Mouse (Mus musculus): ENCODE measurements around the gene Tlk2.

Gene Tlk2

DNA sequence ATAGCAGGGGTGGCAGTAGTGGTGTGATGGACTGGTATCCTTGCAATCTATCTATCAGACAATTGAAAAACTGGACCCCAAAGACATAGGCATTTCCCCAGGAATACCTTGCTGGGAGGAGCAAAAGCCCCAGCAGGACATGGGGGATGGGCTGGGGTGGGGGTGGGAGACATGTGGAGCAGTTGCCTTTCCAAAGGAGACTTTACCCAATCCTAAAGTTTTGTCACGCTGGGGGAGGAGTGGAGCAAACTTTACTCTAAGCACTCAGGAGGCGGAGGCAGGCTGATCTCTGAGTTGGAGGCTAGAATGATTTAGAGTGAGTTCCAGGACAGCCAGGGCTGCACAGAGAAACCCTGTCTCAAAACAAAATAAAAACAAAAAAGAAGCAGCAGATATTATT is 17.2 kb upstream of the Tlk2 start:
- no peak for DNase-seq (ENCODE audit: low spot score in 2 of 2)

- no peak for DNase-seq (ENCODE audit: low spot score in 2 of 2)
Measured at GRCm38 (mm10) chr11:105164516-105165510, 13.8 kb upstream of the Tlk2 start.

DNA sequence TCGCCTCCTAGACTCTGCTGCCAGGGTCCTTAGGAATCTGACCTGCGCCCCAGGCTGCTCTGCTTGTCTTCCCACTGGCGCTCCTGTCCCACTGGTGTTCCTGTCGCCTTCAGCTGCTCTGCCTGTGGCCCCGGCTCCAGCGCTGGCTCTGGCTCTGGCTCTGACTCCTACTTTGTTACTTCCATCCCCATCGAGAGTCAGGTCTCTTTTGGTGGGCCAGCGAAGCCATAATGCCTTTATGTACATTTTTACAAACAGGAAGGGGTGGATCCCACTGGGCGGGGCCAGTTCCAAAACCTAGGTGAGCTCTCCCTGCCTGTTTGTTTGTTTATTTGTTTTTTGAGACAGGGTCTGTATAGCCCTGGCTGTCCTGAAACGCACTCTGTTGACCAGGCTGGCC is 11.8 kb upstream of the Tlk2 start:
- no peak for DNase-seq (ENCODE audit: low spot score in 2 of 2)

DNA sequence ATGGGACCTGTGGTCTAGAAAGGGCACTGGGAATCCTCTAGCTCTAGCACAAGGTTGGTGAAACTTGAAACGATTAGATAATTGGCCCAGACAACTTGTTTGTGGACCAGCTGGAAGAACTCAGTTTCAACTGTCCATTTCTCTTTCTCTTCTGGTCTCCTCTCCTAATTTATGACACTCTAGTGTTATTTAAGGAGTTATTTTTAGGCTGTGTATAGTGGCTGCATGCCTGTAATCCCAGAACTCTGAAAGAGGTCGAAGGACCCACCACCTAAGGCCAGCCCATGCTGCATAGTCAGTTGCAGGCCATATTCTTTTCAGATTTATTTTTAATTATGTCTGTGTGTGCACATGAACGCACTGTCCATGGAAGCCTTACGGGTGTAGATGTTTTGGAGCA is 916 bp downstream of the Tlk2 start:
- no peak for DNase-seq (ENCODE audit: low spot score in 2 of 2)

DNA sequence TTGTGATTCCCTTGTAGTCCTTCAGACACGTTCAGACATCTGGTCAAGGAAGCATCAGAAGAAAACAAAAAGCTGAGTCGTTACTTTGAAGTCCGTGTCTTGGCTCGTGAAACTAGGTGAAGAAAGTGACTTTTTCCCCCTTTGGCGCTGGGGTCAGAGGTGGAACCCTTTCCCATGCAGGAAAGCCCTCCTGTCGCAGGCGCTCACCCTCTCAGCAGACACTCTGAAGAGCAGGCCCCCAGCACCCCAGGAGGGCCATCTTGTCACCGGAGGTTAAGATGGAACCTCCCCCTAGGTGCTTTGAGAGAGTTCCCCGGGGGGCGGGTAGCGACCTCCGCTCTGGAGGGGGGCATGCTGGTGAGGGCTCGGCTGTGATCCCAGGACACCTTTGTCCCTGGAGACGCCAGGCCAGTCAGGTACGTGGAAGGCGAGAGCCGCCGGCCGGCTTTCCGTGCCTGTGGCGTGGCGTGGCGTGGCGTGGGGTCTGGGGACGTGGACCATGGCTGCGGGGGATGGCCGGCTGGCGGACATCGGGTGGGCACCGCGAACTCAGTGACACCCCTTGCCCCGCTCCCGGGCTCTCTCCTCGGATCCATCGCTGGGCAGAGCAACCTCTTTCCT is 2.0 kb downstream of the Tlk2 start:
- DNase-seq (ENCODE audit: low spot score in 2 of 2), result peak; percentile 26 to 32

DNA sequence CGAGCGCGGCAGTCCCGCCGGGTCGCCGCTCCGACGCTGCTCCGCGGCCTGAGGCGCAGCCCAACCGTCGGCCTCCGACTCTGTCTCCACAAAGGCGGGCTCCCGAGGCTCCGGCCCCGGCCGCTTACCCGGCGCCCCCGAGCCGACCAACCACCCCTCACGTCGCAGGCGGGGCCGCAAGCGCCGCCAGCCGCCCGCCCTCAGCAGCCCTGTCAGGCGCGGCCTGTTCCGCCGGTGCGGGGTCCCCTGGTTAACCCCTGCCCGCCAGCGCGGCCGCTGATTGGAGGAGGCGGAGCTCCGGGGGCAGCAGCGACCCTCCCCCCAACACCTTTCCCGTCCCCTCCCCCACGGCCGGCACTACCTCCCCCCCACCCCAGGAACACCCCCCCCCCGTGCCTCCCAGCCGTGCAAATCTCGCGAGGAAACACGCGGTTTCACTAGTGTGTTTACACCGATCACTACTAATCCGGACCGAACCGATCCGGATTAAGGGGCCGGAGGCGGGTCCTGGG is 2.6 kb downstream of the Tlk2 start:
- DNase-seq (ENCODE audit: low spot score in 2 of 2), result peak; percentile 79 to 81

GRCm38 (mm10) chr11:105181689-105182460 is 3.3 kb downstream of the Tlk2 start:
- peak; percentile 17 to 44 for DNase-seq (ENCODE audit: low spot score in 2 of 2)

DNA sequence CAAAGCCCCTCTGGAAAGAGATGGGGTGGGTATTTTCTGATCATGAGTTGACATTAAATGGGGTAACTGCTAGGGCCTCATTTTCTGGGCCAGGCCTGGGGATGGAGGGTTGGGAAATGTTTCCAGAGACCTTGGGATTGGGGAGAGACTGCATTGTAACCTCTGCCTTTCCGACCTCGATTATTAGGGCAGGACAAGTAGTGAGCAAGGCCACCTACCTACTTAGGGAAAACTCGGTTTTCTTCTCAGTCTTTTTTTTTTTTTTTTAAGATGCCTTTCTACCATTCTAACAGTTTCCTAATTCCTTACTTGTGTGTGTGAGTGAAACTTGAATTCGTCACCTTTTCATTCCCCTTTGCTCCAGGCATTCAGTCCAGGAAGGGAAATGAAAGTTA is 3.9 kb downstream of the Tlk2 start:
- DNase-seq (ENCODE audit: low spot score in 2 of 2), result no peak

GRCm38 (mm10) chr11:105184678-105185077 is 6.1 kb downstream of the Tlk2 start:
- DNase-seq (ENCODE audit: low spot score in 2 of 2), result no peak

DNA sequence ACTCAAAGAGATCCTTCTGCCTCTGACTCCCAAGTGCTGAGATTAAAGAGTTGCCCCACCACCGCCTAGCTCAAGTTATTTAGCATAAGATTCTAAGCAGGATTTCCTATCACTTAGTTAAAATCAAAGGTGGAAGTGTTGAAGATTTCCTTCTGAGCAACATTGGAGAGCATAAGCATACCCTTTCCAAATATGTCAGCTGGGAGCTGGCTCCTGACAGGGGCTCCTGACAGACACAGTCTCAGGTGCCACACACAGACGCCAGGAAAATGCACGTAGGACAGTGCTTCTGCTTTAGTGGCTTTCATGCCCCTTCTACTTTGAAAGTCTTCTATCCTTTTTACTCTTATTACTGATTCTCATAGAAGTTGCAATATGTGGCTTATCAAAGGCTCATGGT is 13.6 kb downstream of the Tlk2 start:
- DNase-seq (ENCODE audit: low spot score in 2 of 2), result no peak

DNA sequence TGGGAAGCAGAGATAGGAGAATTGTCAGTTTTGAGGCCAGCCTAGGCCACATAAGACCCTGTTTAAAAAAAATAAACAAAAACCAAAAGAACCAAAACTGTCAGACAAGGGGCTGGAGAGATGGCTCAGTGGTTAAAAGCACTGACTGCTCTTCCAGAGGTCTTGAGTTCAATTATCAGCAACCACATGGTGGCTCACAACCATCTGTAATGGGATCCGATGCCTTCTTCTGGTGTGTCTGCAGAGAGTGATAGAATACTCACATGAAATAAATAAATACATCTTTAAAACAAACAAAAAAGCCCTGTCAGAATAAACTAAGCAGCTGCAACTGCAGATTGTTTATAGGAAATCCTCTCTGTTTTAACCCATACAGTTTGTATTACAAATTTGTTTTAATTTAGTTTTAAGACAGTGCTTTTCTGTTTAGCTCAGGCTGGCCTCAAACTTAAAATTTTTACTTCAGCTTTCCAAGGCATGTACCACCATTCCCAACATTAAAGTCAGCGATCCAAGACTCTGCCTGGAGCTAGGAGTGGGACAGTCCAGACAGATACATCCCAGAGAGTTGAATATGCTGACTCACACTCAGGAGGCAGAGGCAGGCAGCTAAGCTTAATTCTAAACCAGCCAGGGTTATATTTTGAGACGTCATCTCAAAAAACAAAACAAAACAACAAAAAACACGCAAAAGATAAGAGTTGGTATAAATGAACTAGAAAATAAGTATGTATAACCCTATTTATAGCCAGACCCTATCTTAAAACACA is 18.5 kb downstream of the Tlk2 start:
- no peak for DNase-seq (ENCODE audit: low spot score in 2 of 2)

GRCm38 (mm10) chr11:105202403-105202802 is 23.8 kb downstream of the Tlk2 start:
- DNase-seq (ENCODE audit: low spot score in 2 of 2), result peak; percentile 22 to 26

- no peak for DNase-seq (ENCODE audit: low spot score in 2 of 2)
Measured at GRCm38 (mm10) chr11:105210007-105210406, 31.4 kb downstream of the Tlk2 start.

DNA sequence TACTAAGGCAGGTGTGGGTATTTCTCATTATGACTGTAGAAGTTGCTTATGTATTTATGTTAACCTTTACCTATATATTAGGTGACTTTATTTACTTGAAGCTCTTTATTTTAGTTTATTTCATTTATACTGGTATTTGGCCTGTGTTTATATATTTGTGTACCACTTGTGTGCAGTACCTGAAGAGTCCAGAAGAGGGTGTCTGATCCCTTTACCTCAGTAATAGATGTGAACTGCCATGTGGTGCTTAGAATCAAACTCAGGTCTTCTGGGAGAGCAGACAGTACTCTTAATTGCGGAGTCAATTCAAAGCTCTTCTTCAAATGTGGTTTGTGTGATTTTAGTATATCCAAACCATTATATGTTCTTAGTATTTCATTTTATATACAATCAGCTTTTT is 35.6 kb downstream of the Tlk2 start:
- DNase-seq (ENCODE audit: low spot score in 2 of 2), result no peak

DNA sequence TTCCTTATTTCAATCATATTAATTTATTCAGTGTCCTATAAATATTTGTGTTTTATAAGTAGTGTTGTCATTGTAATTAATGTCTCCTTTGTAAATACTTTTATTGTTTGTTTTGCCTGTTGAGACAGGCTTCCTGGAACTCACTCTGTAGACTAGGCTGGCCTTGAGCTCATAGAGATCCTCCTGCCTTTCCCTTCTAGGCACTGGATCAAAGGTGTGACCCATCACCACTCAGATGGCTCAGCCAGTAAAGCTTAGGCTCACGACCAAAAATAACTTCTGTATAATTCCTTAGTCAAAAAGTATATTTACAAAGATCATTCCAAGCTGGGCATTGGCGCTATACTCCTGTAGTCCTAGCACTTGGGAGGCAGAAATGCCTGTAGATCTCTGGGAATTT is 39.2 kb downstream of the Tlk2 start:
- no peak for DNase-seq (ENCODE audit: low spot score in 2 of 2)

GRCm38 (mm10) chr11:105234501-105234900 is 55.9 kb downstream of the Tlk2 start:
- DNase-seq (ENCODE audit: low spot score in 2 of 2), result no peak

DNA sequence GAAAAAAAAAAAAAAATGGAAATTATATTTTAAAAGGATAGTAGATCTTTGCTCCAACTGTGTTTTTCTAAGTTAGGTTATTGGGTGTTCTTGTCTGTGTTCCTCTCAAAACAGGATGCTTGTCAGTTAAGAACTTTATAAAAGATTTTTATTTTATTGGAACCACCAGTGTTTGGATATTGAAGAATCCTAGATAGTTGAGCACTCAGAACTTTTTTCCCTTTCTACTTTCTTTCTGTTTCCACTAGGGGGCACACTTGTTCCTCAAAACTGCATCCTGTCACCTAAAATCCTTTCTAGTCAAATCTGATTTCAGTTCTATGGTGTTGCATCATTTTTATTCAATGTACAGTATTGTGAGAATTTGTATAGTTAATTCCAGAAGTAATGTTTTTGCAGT is 62.4 kb downstream of the Tlk2 start:
- DNase-seq (ENCODE audit: low spot score in 2 of 2), result no peak

DNA sequence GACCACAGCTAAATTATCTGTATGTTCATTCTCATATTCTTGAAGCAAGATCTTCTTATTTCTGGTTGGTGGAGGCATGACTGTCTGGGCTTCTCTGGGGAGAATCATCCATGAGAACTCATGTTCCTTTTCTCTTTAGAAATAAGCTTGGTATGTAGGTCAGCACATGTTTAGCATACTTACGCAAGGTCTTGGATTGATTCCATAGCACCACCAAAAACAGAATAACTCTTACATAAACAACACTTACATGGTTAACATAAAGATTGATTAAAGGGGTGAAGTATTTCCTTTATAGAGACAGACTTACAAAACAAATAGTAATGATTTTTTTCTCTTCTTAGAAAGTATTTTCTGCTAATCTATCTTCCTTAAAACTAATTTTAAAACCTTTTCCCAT is 67.8 kb downstream of the Tlk2 start:
- no peak for DNase-seq (ENCODE audit: low spot score in 2 of 2)

- no peak for DNase-seq (ENCODE audit: low spot score in 2 of 2)
Measured at GRCm38 (mm10) chr11:105246785-105247184, 68.2 kb downstream of the Tlk2 start.

DNA sequence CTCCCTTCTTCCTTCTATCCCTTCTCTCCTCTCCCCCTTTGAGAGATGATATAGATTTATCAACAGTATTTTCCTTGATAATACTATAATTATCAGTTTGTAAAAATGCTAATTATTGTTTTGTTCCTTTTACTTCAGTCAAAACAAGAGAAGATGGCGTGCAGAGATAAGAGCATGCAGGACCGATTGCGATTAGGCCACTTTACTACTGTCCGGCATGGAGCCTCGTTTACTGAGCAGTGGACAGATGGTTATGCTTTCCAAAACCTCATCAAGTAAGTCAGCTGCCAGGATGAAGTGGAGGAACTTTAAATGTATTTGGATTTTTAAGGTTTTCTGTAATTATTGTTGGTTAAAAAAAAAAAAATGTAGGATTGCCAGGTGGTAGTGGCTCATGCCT is 68.7 kb downstream of the Tlk2 start:
- no peak for DNase-seq (ENCODE audit: low spot score in 2 of 2)

DNA sequence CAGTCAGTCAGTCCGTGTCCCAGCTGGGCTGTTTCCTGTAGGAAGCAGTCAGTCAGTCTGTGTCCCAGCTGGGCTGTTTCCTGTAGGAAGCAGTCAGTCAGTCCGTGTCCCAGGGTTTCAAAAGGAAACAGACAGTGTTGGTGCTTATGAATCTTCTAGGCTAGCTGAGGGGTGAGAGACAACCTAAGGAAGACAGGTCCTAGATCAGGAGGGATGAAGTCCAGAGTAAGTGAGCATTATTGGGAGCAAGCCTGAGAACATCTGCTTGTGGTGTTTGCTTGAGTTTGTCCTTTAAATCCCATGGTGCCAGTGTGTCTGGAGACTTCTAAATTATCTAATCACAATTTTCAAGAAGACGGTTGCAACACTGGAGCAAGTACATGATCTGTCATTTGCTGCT is 81.1 kb downstream of the Tlk2 start:
- no peak for DNase-seq (ENCODE audit: low spot score in 2 of 2)
